Mouse (Mus musculus) neural tube, embryonic 15.5 days (tissue): Measurements from ENCODE around the gene Cd200r3. TPM values are rescaled to one million over a fixed set of nuclear protein-coding genes. Genes with fewer than 3 reads are reported as not detected.

Source experiments
- ATAC-seq: fragments of 200-750 bp; cut with Nextera tagmentation; 2 replicates; pipeline ENCODE4 v1.8.0; 2017; ENCODE audit warnings: mild to moderate bottlenecking, moderate TSS enrichment, moderate library complexity; ENCODE audit not compliant: low FRiP score
- H3K27ac ChIP-seq: fragments of 300-500 bp; sonication (generic); replicated peaks from 2 replicates; pipeline ENCODE4 v1.5.1; 2015; ENCODE audit warnings: mild to moderate bottlenecking, inconsistent platforms
- H3K27me3 ChIP-seq: fragments of 300-500 bp; sonication (generic); replicated peaks from 2 replicates; pipeline ENCODE4 v1.6.1; 2015; ENCODE audit warnings: inconsistent platforms
- H3K36me3 ChIP-seq: fragments of 300-500 bp; sonication (generic); 2 replicates; pipeline ENCODE4 v1.6.1; 2015; ENCODE audit warnings: inconsistent platforms
- H3K4me1 ChIP-seq: fragments of 300-500 bp; sonication (generic); 2 replicates; pipeline ENCODE4 v1.6.1; 2015; ENCODE audit warnings: inconsistent platforms
- H3K4me2 ChIP-seq: fragments of 300-500 bp; sonication (generic); 2 replicates; pipeline ENCODE4 v1.6.1; 2015; ENCODE audit warnings: inconsistent platforms, mild to moderate bottlenecking, moderate library complexity
- H3K4me3 ChIP-seq: fragments of 300-500 bp; sonication (generic); replicated peaks from 2 replicates; pipeline ENCODE4 v1.5.1; 2015; ENCODE audit warnings: mild to moderate bottlenecking, inconsistent platforms
- H3K9ac ChIP-seq: fragments of 300-500 bp; sonication (generic); replicated peaks from 2 replicates; pipeline ENCODE4 v1.6.1; 2015; ENCODE audit warnings: mild to moderate bottlenecking, inconsistent platforms
- H3K9me3 ChIP-seq: fragments of 300-500 bp; sonication (generic); replicated peaks from 2 replicates; pipeline ENCODE4 v1.6.1; 2016; ENCODE audit warnings: inconsistent platforms
- WGBS: fragments of 180-500 bp; shearing (Covaris S2); methylation state at CpG from one replicate; pipeline ENCODE4 v1.1.7; 2015; ENCODE audit warnings: mixed read lengths; 5-methylcytosine and 5-hydroxymethylcytosine counted together
- polyA plus RNA-seq: library from polyadenylated mRNA; unstranded; fragments of >200 nt; fragmentation: Nextera tagmentation; extraction: Ambion mirVana; gene quantifications from 2 replicates; pipeline ENCODE4 v1.2.1, GENCODE M21; 2015

The Cd200r3 gene
- polyA plus RNA-seq, 1 experiment from 2014 or later, result 0.17 TPM

DNA sequence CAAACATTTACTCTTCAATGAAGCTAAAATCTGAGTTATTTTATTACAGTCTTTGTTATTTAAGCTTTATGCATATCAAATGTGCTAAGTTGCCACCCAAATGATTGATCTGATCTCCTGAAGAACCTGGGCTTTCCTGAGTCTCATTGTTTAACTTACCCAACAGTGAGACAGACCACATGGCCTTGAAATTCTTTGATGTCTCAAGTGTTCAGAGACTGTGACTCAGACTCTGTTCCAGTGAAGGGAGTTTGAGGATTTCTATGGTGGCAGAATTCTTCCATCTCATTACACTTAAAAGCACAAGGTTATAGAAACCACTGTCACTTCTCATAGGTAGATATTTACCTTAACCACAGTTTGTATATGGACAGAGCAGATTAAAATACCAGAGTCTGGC lies 32.6 kb downstream of the Cd200r3 start:
- H3K4me3 ChIP-seq, result no peak overlapping the region
- ATAC-seq, result no peak
- H3K36me3 ChIP-seq, result no peaks in the 10 kb centered on the region
- H3K9me3 ChIP-seq, result no peaks in the 10 kb centered on the region
- no peak overlapping the region for H3K9ac ChIP-seq
- H3K27ac ChIP-seq, result no peak overlapping the region
- H3K4me1 ChIP-seq, result no peaks in the 10 kb centered on the region
- no peaks in the 10 kb centered on the region for H3K27me3 ChIP-seq
- H3K4me2 ChIP-seq, result no peak overlapping the region

DNA sequence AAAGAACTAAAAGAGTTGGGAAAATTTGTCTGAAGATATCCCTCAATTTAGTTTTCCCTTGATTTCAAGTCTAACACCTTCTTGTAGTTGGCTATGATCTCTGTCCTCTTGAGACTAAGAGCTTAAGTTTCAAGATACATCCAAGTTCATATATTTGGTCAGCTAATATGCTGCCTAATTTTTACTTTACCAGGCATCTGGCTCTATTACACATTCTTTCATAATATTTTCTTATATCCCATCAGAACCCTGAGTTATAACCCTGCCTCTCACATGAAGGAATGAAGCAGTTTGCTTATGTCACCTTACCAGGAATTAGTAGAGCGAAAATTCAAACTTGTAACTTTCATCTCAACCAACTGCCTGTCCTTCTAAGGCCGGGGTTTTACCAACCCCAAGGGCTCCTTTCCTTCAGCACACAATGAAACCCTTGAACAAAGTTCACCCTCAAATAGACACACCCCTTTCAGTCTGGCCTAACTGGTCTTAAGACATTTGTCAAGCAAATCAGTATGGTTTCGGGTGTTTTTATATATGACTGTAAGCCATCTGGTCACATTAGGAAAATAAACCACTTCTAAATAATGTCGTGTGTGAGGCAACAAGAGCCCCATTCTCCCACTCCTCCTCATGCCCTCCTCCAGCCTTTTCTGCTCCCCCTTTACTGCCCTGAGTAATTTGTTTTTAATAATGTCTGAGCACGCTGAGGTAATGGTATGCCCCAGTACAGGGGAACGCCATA lies 33.6 kb downstream of the Cd200r3 start:
- Histone ChIP-seq H3K4me1 (no peaks in the 10 kb centered on the region), H3K9me3 (no peaks in the 10 kb centered on the region), H3K4me3 (no peak overlapping the region), H3K27ac (no peak overlapping the region), H3K9ac (no peak overlapping the region), H3K4me2 (no peak overlapping the region), H3K36me3 (no peaks in the 10 kb centered on the region), H3K27me3 (no peaks in the 10 kb centered on the region)
- 27% methylated on average over 6 of the region's 6 CpGs for WGBS
- ATAC-seq, result no peak

DNA sequence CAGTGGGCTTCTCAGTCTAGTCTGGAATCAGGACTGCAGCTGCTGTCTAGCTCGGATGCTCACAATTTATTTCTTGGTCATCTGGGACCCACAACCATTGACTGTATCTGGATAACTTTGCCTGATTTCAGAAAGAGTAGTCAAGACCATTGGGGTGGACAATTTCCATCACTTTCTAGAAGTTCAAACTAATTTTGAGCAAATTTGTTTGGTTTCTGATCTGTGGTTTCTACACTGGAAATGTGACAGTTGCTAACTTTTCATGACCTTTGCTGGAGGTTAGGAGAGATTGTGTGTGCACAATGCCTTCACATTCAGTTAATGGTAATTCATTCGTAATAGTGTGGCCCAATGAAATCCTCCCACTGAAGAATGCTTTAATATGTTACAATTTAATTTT lies 34.7 kb downstream of the Cd200r3 start:
- 73% methylated on average over 2 of the region's 2 CpGs for WGBS

DNA sequence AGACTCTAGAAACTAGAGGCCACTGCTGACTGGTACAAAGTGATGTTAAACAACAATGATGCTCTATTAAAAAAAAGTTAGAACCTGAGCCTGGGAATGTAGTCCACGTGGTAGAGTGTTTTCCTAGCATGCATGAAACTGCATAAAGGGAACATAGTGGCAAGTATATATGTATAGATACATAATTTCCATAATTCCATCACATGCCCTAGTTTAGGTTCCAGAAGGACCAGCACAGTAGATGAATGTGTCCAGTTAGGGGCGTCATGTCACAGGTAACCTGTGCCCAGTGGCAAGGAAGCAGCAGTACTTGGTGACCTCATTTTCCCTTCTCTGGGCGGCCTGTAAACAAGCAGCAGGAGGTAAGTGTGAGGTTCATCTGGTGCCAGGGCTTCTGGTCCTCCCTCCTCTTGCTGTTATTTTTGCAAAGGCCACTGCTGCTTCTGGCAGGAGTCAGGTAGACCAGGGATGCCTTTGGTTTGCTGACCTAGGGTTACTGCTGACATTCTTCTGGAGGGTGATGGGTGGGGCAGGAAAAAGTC lies 35.9 kb downstream of the Cd200r3 start:
- WGBS, result 79% methylated on average over 3 of the region's 3 CpGs
- H3K9ac ChIP-seq, result no peak overlapping the region
- no peaks in the 10 kb centered on the region for H3K36me3 ChIP-seq
- H3K4me2 ChIP-seq, result no peak overlapping the region
- no peaks in the 10 kb centered on the region for H3K27me3 ChIP-seq
- no peak overlapping the region for H3K27ac ChIP-seq
- no peaks in the 10 kb centered on the region for H3K9me3 ChIP-seq
- no peaks in the 10 kb centered on the region for H3K4me1 ChIP-seq
- no peak for ATAC-seq
- no peak overlapping the region for H3K4me3 ChIP-seq

More for the DNA sequence above, 34.7 kb downstream of the Cd200r3 start:
- H3K36me3 ChIP-seq, result no peaks in the 10 kb centered on the region
- no peaks in the 10 kb centered on the region for H3K4me1 ChIP-seq
- H3K9ac ChIP-seq, result no peak overlapping the region
- no peaks in the 10 kb centered on the region for H3K9me3 ChIP-seq
- H3K4me2 ChIP-seq, result no peak overlapping the region
- H3K27me3 ChIP-seq, result no peaks in the 10 kb centered on the region
- no peak overlapping the region for H3K4me3 ChIP-seq
- no peak for ATAC-seq
- H3K27ac ChIP-seq, result no peak overlapping the region

DNA sequence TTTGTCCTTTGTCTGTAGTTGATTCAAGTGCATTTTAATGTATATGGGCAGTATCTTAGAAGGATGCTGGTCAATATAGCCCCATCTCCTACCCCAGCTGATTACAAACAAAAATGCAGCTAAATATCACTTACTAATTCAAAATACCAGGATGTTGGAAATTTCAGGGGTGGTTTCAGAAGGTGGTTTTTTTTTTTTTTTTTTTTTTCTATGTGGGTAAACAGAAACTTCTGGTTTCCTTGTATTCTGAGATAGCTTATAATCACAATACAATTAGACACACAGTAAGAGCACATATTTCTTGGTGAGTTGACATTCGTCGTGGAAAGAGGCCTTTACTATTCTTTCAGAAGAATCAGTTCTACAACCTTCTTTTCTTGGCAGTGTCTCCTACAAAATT lies 39.5 kb downstream of the Cd200r3 start:
- Histone ChIP-seq H3K27me3 (no peaks in the 10 kb centered on the region), H3K4me1 (no peaks in the 10 kb centered on the region), H3K36me3 (no peaks in the 10 kb centered on the region), H3K4me2 (no peak overlapping the region), H3K9ac (no peak overlapping the region), H3K9me3 (no peaks in the 10 kb centered on the region), H3K4me3 (no peak overlapping the region), H3K27ac (no peak overlapping the region)
- ATAC-seq, result no peak
- WGBS, result 73% methylated on average over 2 of the region's 2 CpGs

DNA sequence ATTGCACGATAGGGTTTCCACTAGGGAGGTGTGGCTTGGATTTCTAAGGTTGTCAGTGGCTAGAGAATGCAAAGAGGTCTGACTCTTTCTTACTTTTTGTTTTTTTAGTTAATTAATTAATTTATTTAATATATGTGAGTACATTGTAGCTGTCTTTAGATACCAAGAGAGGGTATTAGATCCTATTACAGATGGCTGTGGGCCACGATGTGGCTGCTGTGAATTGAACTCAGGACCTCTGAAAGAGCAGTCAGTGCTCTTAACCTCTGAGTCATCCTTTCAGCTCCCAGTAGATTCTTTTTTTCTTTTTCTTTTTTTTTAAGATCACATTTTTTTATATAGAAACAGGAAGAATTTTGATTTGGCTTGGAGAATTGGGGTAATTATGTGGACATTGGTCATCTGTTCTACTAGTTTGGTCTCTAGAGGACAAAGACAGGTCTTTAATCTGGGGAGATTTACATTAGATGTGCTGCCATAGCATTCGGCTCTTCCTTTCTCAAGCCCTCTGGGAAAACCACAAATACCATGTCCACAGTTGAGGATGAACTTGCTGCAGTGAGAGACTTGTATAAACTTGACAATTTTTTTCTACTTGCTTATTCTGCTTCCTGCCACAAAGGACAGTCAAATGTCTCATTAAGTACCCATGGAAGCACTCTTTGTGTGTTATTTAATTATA lies 40.0 kb downstream of the Cd200r3 start:
- H3K27me3 ChIP-seq, result no peaks in the 10 kb centered on the region
- WGBS, result 71% methylated on average over 3 of the region's 3 CpGs
- ATAC-seq, result no peak

DNA sequence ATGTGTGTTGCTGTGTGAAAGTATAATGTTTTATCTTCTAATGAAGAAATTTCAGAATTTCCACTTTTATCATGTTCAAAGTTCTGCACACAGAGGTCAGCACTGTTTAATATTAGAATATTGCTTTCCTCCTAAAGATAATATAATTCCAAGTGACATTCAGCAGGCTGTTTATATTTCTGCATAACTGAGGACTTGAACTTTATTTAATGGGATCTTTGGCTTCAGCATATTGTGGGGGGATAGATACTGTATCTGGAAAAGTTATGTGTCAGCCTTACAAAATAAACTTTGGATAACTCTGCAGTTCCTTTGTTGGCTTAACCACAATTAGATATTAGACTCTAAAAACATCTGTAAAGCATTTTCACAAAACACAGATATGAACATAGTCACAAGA lies 40.6 kb downstream of the Cd200r3 start:
- ATAC-seq, result no peak
- Histone ChIP-seq H3K9me3 (no peaks in the 10 kb centered on the region), H3K4me2 (no peak overlapping the region), H3K9ac (no peak overlapping the region), H3K36me3 (no peaks in the 10 kb centered on the region), H3K4me1 (no peaks in the 10 kb centered on the region), H3K27me3 (no peaks in the 10 kb centered on the region), H3K4me3 (no peak overlapping the region), H3K27ac (no peak overlapping the region)

More for the DNA sequence above, 40.0 kb downstream of the Cd200r3 start:
- Histone ChIP-seq H3K4me3 (no peak overlapping the region), H3K9ac (no peak overlapping the region), H3K9me3 (no peaks in the 10 kb centered on the region), H3K36me3 (no peaks in the 10 kb centered on the region), H3K27ac (no peak overlapping the region), H3K4me1 (no peaks in the 10 kb centered on the region), H3K4me2 (no peak overlapping the region)

DNA sequence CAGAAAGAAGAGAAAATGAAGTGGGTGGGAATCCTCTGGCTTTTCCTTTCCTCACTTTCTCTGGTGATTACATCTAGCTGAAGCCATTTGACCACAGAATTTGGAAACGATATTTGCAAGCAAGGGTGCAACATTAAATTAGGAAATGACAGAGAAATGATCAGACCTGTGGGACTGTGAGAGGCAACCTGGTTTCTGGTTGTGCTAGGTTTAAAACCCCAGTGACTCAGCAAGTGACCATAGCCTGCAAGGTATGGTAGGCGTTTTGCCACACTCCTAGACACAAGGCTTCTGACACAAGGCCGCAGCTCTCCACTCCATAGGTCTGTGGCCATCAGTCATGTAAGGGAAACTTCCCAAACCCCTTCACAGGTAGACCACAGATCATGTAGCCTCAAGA lies 41.4 kb downstream of the Cd200r3 start:
- Histone ChIP-seq H3K27ac (no peak overlapping the region), H3K4me3 (no peak overlapping the region), H3K9me3 (no peaks in the 10 kb centered on the region), H3K4me1 (no peaks in the 10 kb centered on the region), H3K27me3 (no peaks in the 10 kb centered on the region), H3K36me3 (no peaks in the 10 kb centered on the region), H3K4me2 (no peak overlapping the region), H3K9ac (no peak overlapping the region)
- 93% methylated on average over 3 of the region's 3 CpGs for WGBS
- ATAC-seq, result no peak

DNA sequence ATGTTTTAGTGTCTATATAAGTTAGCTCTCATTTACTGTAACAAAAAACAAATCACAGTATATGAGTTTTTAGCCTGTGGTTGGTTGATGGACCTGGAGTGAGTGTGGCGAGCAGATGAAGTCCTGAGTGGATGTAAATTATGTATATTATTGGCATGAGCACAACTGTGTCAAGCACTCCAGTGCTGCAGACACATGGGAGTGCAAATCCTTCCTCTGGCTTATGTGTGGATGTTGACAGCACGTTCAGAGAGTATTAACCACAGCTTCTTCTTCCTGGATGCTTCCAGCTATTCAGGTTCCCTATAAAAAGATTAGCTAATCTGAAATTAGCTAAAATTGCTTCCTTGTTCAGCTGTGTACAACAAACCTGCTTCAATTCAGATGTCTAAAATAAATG lies 42.6 kb downstream of the Cd200r3 start:
- H3K9ac ChIP-seq, result no peak overlapping the region
- H3K4me1 ChIP-seq, result no peaks in the 10 kb centered on the region
- no peak overlapping the region for H3K4me2 ChIP-seq
- H3K36me3 ChIP-seq, result no peaks in the 10 kb centered on the region
- no peak overlapping the region for H3K27ac ChIP-seq
- H3K9me3 ChIP-seq, result no peaks in the 10 kb centered on the region
- H3K4me3 ChIP-seq, result no peak overlapping the region
- no peaks in the 10 kb centered on the region for H3K27me3 ChIP-seq
- ATAC-seq, result no peak
- WGBS, result 81% methylated on average over 2 of the region's 2 CpGs

DNA sequence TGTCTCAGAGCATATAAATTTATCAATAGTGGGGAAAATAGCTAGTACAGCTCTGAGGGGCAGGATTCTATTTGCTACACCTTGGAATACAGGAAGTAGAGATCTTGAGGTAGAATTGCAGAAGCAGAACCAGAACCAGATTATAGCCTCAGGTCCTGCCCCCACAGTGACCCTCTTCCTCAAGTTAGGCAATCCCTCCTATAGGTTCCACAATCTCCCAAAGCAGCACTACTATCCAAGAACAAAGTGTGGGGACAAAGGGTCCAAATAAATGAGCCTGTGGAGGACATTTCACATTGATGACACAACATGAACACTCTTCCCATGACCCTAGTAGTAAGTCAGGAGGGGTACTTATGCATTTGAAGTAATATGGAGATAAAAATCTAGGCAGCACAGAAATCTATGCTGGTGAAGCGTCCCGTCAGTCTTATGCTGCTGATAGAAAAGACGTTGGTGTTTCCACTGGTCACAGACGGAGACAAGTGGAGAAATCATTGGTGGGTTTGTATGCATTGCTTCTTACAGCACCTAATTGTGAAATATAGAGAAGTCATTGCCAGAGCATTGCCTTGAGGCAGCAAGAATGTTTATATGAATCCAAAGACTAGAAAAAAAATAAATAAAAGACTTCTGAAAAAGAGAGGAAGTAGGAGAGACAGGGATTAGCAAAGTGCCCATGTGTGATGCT lies 45.3 kb downstream of the Cd200r3 start:
- Histone ChIP-seq H3K4me1 (no peaks in the 10 kb centered on the region), H3K36me3 (no peaks in the 10 kb centered on the region), H3K27ac (no peak overlapping the region), H3K4me2 (no peak overlapping the region), H3K9me3 (no peaks in the 10 kb centered on the region), H3K9ac (no peak overlapping the region), H3K4me3 (no peak overlapping the region), H3K27me3 (no peaks in the 10 kb centered on the region)
- ATAC-seq, result no peak
- 92% methylated on average over 4 of the region's 4 CpGs for WGBS

DNA sequence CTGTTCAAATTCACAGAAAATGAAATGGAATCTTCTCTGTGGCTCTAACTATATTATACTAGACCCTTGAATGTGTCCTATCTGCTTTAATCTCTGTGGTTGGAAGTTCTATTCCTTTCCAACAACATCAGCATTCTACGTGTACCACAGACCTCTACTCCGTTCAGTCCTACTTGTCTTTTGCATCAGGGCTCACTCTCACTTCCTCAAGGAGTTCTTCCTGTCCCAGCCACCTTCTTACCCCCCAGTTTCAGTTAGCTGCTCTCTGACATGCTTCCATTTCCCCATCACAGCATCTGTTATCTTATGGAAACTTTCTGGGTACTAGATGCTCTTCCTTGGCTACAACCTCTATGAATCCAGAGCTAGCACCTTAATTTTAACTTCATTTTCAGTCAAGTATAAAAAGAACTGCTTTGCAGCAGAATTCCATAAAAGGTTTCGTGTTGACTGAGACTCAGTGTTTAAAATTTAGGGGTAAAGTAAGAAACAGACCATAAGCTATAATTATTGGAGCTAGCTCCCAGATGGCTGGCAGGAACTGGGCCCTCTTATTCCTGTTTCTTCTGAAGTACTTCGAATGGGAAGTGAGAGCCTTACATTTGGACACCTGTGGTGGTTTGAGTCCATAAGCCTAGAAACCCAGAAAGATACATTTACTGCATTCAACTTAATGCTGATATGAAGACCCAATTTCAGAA lies 50.0 kb downstream of the Cd200r3 start:
- H3K9ac ChIP-seq, result no peak overlapping the region
- H3K9me3 ChIP-seq, result no peaks in the 10 kb centered on the region
- no peaks in the 10 kb centered on the region for H3K27me3 ChIP-seq
- H3K4me3 ChIP-seq, result no peak overlapping the region
- 88% methylated on average over 4 of the region's 4 CpGs for WGBS
- H3K4me2 ChIP-seq, result no peak overlapping the region
- no peak overlapping the region for H3K27ac ChIP-seq
- no peaks in the 10 kb centered on the region for H3K36me3 ChIP-seq
- H3K4me1 ChIP-seq, result no peaks in the 10 kb centered on the region
- no peak for ATAC-seq
